Mouse (Mus musculus) ES-Bruce4 (cell line): Measurements from ENCODE around the gene Slc9a1. TPM values are rescaled to one million over a fixed set of nuclear protein-coding genes. Genes with fewer than 3 reads are reported as not detected.

ENCODE experiments used
- H3K27ac ChIP-seq: 2 replicates; pipeline ENCODE4 v1.5.1; 2012; ENCODE audit warnings: low read length, inconsistent platforms; ENCODE audit not compliant: insufficient read depth
- H3K27me3 ChIP-seq: 2 replicates; pipeline ENCODE4 v1.6.1; 2012; ENCODE audit warnings: mild to moderate bottlenecking, low read length, inconsistent platforms; ENCODE audit not compliant: control insufficient read depth, poor library complexity, insufficient read depth, severe bottlenecking
- H3K36me3 ChIP-seq: 2 replicates; pipeline ENCODE4 v1.6.1; 2012; ENCODE audit warnings: inconsistent platforms, mild to moderate bottlenecking, low read length, moderate library complexity; ENCODE audit not compliant: control insufficient read depth, poor library complexity, insufficient read depth, severe bottlenecking
- H3K4me1 ChIP-seq: one replicate; pipeline ENCODE4 v1.8.1; 2011; ENCODE audit warnings: low read length; ENCODE audit not compliant: control insufficient read depth, insufficient read depth
- H3K4me3 ChIP-seq: 2 replicates; pipeline ENCODE4 v1.5.1; 2011; ENCODE audit warnings: low read depth, mild to moderate bottlenecking, low read length
- H3K9ac ChIP-seq: 2 replicates; pipeline ENCODE4 v1.6.1; 2012; ENCODE audit warnings: low read depth, mild to moderate bottlenecking, inconsistent platforms; ENCODE audit not compliant: poor library complexity, severe bottlenecking
- H3K9me3 ChIP-seq: replicated peaks from 2 replicates; pipeline ENCODE4 v1.6.1; 2012; ENCODE audit warnings: mild to moderate bottlenecking, low read length, inconsistent platforms; ENCODE audit not compliant: control insufficient read depth, poor library complexity, insufficient read depth, severe bottlenecking
- CTCF ChIP-seq: IDR thresholded peaks from one replicate; pipeline ENCODE4 v1.8.1; 2011; ENCODE audit warnings: low read depth, low read length
- EP300 ChIP-seq: IDR thresholded peaks from 2 replicates; pipeline ENCODE4 v1.6.1; 2011; ENCODE audit warnings: low read depth, low read length; ENCODE audit not compliant: insufficient read depth
- POLR2A ChIP-seq: IDR thresholded peaks from one replicate; pipeline ENCODE4 v1.8.1; 2011; ENCODE audit warnings: low read length; ENCODE audit not compliant: insufficient read depth
- polyA plus RNA-seq: library from polyadenylated mRNA; stranded (reverse); fragments of >200 nt; gene quantifications from 2 replicates; pipeline ENCODE4 v1.2.4, GENCODE M21; 2011; ENCODE audit warnings: low read depth; ENCODE audit not compliant: missing spikeins, insufficient read depth, insufficient read length

Gene Slc9a1
- polyA plus RNA-seq, 1 experiment = 21.4 TPM

- H3K27me3 ChIP-seq = no peaks in the 10 kb centered on the region
- H3K9ac ChIP-seq = no peak overlapping the region
- no peak overlapping the region for H3K27ac ChIP-seq
- no peaks in the 10 kb centered on the region for H3K4me1 ChIP-seq
- no peak overlapping the region for H3K4me3 ChIP-seq
- no peaks in the 10 kb centered on the region for H3K36me3 ChIP-seq
- TF ChIP-seq CTCF (no peak), EP300 (no peak), POLR2A (no peak)
- H3K9me3 ChIP-seq = no peaks in the 10 kb centered on the region
These were observed 34.8 kb downstream of the Slc9a1 start for GRCm38 (mm10) chr4:133404256-133404655.

DNA sequence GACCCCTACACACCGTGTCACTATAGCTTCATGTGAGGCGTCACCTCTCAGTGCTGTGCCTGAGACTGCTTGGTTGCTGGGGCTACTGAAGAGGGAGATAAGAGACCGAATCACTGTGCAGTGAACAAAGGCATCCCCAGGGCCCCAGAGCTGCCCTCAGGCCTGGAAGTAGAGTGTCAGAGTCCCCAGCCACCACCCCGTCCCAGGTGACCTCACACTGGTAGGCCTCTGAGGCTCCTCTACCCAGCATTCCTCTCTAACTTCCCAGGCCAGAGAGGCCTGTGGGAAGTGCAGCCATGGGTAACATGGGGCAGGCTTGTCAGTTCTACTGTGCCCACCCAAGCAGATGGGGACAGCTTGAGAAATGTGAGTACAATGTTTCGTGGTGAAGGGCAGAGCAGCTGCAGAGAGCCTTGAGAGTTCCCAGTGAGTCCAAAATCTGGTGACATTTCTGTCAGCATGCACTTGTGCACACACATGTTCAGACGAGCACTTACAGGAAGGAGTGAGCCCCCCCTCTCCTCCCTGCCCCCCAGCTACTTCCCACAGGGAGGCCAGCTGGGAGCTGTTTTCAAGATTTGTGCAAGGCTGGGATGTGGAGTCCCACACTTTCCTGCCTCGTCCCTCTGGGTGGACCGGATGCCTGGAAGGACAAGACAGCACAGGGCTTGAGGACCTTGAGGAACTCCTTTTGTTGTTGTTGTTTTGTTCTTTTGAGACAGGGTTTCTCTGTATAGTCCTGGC lies 37.0 kb downstream of the Slc9a1 start:
- Histone ChIP-seq H3K9me3 (no peaks in the 10 kb centered on the region), H3K4me3 (no peak overlapping the region), H3K27ac (no peak overlapping the region), H3K27me3 (no peaks in the 10 kb centered on the region), H3K9ac (no peak overlapping the region), H3K4me1 (peaks cover 2% of the 10 kb centered on the region), H3K36me3 (no peaks in the 10 kb centered on the region)
- TF ChIP-seq EP300 (no peak), CTCF (no peak), POLR2A (no peak)

DNA sequence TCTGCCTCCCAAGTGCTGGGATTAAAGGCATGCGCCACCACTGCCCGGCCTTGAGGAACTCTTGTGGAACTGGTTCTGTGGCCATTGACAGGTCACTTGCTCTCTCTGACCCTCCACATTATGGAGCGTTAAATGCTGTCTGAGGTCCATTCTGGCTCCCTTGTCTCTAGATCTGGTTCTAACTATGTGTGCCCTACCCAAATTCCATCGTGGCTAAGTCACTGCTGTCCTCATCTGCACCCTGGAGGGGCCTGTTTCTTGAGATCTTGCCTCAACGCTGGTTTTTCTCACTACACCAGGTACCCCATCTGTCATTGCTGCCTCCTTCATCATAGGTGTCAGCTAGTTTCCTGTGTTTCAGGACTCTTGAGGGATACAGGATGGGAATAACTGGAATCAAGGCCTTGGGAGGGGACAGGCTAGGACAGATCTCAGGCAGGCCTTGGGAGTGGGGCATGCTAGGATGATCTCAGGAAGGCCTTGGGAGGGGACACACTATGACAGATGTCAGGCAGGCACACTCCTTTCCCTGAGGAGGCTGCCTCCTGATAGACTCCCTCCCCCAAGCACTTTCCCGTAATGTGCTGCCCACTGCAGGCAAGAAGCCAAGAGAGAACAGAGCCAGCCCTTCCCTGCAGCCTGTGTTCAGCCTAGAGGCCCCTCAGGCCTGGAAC lies 37.7 kb downstream of the Slc9a1 start:
- Histone ChIP-seq H3K27ac (no peak overlapping the region), H3K9ac (no peak overlapping the region), H3K9me3 (no peaks in the 10 kb centered on the region), H3K27me3 (no peaks in the 10 kb centered on the region), H3K4me3 (no peak overlapping the region), H3K36me3 (no peaks in the 10 kb centered on the region), H3K4me1 (peaks cover 2% of the 10 kb centered on the region)
- TF ChIP-seq EP300 = no peak
- TF ChIP-seq CTCF = no peak
- TF ChIP-seq POLR2A = no peak

GRCm38 (mm10) chr4:133408006-133408405 lies 38.5 kb downstream of the Slc9a1 start:
- H3K9me3 ChIP-seq = no peaks in the 10 kb centered on the region
- no peaks in the 10 kb centered on the region for H3K36me3 ChIP-seq
- H3K27ac ChIP-seq = no peak overlapping the region
- no peak for TF ChIP-seq CTCF
- TF ChIP-seq EP300 = no peak
- no peak for TF ChIP-seq POLR2A
- H3K4me1 ChIP-seq = peaks cover 2% of the 10 kb centered on the region
- no peak overlapping the region for H3K4me3 ChIP-seq
- no peak overlapping the region for H3K9ac ChIP-seq
- no peaks in the 10 kb centered on the region for H3K27me3 ChIP-seq

DNA sequence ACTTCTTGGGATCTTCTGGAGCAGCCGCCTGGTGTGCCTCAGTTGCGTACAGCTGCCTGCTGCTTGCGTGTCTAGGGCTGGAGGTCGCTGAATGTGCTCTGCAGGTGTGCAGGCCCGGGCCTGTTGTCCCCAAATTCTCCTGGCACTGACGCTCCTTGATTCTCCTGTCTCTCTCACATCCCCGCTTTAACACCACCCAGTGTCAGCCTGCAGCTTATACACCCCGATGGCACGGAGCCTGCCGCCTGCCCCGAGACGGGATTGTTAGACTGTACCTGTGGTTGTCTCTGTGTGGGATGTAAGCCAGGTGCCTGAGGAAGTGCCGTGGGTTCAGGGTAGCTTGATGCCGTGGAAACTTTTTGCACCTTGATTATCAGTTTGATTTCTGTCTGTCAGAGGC lies 41.5 kb downstream of the Slc9a1 start:
- TF ChIP-seq POLR2A (no peak), EP300 (no peak), CTCF (no peak)
- no peaks in the 10 kb centered on the region for H3K36me3 ChIP-seq

DNA sequence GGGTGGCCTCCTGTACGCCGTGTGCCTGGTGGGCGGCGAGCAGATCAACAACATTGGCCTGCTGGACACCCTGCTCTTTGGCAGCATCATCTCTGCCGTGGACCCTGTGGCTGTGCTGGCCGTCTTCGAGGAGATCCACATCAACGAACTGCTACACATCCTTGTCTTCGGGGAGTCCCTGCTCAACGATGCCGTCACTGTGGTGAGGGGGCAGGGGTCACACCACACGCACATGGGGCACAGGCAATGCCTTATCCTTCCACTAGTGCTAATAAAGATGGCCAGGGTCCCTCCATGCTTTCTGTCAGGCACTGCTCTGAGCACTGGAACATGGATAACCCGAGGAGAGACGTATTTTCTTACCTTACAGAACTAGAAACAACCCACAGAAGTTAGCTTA lies 42.6 kb downstream of the Slc9a1 start:
- Histone ChIP-seq H3K36me3 (no peaks in the 10 kb centered on the region), H3K27me3 (no peaks in the 10 kb centered on the region), H3K27ac (no peak overlapping the region), H3K9me3 (no peaks in the 10 kb centered on the region), H3K4me1 (peaks cover 2% of the 10 kb centered on the region), H3K4me3 (no peak overlapping the region), H3K9ac (no peak overlapping the region)
- no peak for TF ChIP-seq EP300
- TF ChIP-seq POLR2A = no peak
- TF ChIP-seq CTCF = no peak

More for the DNA sequence above, 41.5 kb downstream of the Slc9a1 start:
- Histone ChIP-seq H3K4me1 (peaks cover 2% of the 10 kb centered on the region), H3K27me3 (no peaks in the 10 kb centered on the region), H3K4me3 (no peak overlapping the region), H3K9me3 (no peaks in the 10 kb centered on the region), H3K27ac (no peak overlapping the region), H3K9ac (no peak overlapping the region)
